Mouse (Mus musculus): Measurements from ENCODE around the gene Hmg20b. TPM values are rescaled to one million over a fixed set of nuclear protein-coding genes. Genes with fewer than 3 reads are reported as not detected.

Hmg20b gene
- polyA plus RNA-seq (2016; fragmentation: Nextera tagmentation; extraction: Ambion mirVana): 130 and 132 TPM in 2 replicates

GRCm38 (mm10) chr10:81350351-81351063 is at the start of gene Hmg20b:
Gene Hmg20b, minus strand, starts transcription at chr10:81350480.
- peak within 1 kb of the TSS; percentile 75 for H3K27ac ChIP-seq
- ATAC-seq (ENCODE audit: insufficient number of reproducible peaks, insufficient read depth, low FRiP score, low TSS enrichment): peak; percentile 94

GRCm38 (mm10) chr10:81399798-81400308 is 49.6 kb upstream of the Hmg20b start:
- WGBS: 81% methylated on average over 18 of the region's 18 CpGs
- H3K27ac ChIP-seq: no peak overlapping the region
- H3K9me3 ChIP-seq: no peaks in the 10 kb centered on the region
- no peak overlapping the region; the same call in 1 of the 2 replicates for H3K4me2 ChIP-seq (replicated peaks)
- peaks cover 24% of the 10 kb centered on the region for H3K36me3 ChIP-seq
- H3K9ac ChIP-seq: peak overlapping the region; percentile 24; the same call in 1 of the 2 replicates
- ATAC-seq (ENCODE audit: insufficient number of reproducible peaks, insufficient read depth, low FRiP score, low TSS enrichment): no peak
- H3K4me1 ChIP-seq: peaks cover 40% of the 10 kb centered on the region
- H3K27me3 ChIP-seq: peaks cover 6% of the 10 kb centered on the region
- no peak overlapping the region for H3K4me3 ChIP-seq

More at GRCm38 (mm10) chr10:81350351-81351063, at the start of gene Hmg20b:
- Histone ChIP-seq H3K4me3 (peak within 1 kb of the TSS; percentile 94), H3K9me3 (no peaks in the 10 kb centered on the region), H3K4me1 (peaks cover 24% of the 10 kb centered on the region), H3K27me3 (peaks cover 16% of the 10 kb centered on the region), H3K4me2 (replicated peaks) (peak within 1 kb of the TSS; percentile 90), H3K36me3 (peaks cover 17% of the 10 kb centered on the region), H3K9ac (peak within 1 kb of the TSS; percentile 91)
- 0% methylated on average over 54 of the region's 54 CpGs for WGBS

- peaks cover 20% of the 10 kb centered on the region for H3K36me3 ChIP-seq
- peaks cover 2% of the 10 kb centered on the region; the same call in 1 of the 2 replicates for H3K27me3 ChIP-seq
- peaks cover 34% of the 10 kb centered on the region for H3K4me1 ChIP-seq
- 0 out of 2 replicates have a peak overlapping the region, but pooled peaks have one; percentile 23 for H3K27ac ChIP-seq
- ATAC-seq (ENCODE audit: insufficient number of reproducible peaks, insufficient read depth, low FRiP score, low TSS enrichment): no peak
- no peaks in the 10 kb centered on the region for H3K9me3 ChIP-seq
- H3K4me3 ChIP-seq: no peak overlapping the region
- no peak overlapping the region for H3K4me2 ChIP-seq (replicated peaks)
- H3K9ac ChIP-seq: no peak overlapping the region
- 66% methylated on average over 5 of the region's 5 CpGs for WGBS
Measured at GRCm38 (mm10) chr10:81399296-81399695, 49.0 kb upstream of the Hmg20b start.

GRCm38 (mm10) chr10:81396749-81397148 is 46.5 kb upstream of the Hmg20b start:
- H3K27me3 ChIP-seq: peaks cover 2% of the 10 kb centered on the region; the same call in 1 of the 2 replicates
- no peak overlapping the region for H3K4me3 ChIP-seq
- peaks cover 16% of the 10 kb centered on the region for H3K36me3 ChIP-seq
- 0 out of 2 replicates have a peak overlapping the region, but pooled peaks have one; percentile 30 for H3K27ac ChIP-seq
- ATAC-seq (ENCODE audit: insufficient number of reproducible peaks, insufficient read depth, low FRiP score, low TSS enrichment): no peak
- no peak overlapping the region for H3K9ac ChIP-seq
- peaks cover 26% of the 10 kb centered on the region for H3K4me1 ChIP-seq
- WGBS: 70% methylated on average over 5 of the region's 5 CpGs
- no peak overlapping the region for H3K4me2 ChIP-seq (replicated peaks)
- no peaks in the 10 kb centered on the region for H3K9me3 ChIP-seq

- ATAC-seq (ENCODE audit: insufficient number of reproducible peaks, insufficient read depth, low FRiP score, low TSS enrichment): no peak
- 90% methylated on average over 4 of the region's 4 CpGs for WGBS
- Histone ChIP-seq H3K4me1 (peaks cover 17% of the 10 kb centered on the region), H3K36me3 (peaks cover 16% of the 10 kb centered on the region), H3K4me2 (replicated peaks) (no peak overlapping the region), H3K4me3 (no peak overlapping the region), H3K27me3 (peaks cover 2% of the 10 kb centered on the region; the same call in 1 of the 2 replicates), H3K27ac (no peak overlapping the region), H3K9me3 (no peaks in the 10 kb centered on the region), H3K9ac (no peak overlapping the region)
Measured at GRCm38 (mm10) chr10:81395865-81396264, 45.6 kb upstream of the Hmg20b start.

GRCm38 (mm10) chr10:81395127-81395526 is 44.8 kb upstream of the Hmg20b start:
- Histone ChIP-seq H3K4me2 (replicated peaks) (no peak overlapping the region), H3K27me3 (no peaks in the 10 kb centered on the region), H3K36me3 (peaks cover 11% of the 10 kb centered on the region), H3K4me1 (peaks cover 13% of the 10 kb centered on the region), H3K9me3 (no peaks in the 10 kb centered on the region), H3K9ac (no peak overlapping the region), H3K27ac (no peak overlapping the region), H3K4me3 (no peak overlapping the region)
- 19% methylated on average over 5 of the region's 5 CpGs for WGBS
- no peak for ATAC-seq (ENCODE audit: insufficient number of reproducible peaks, insufficient read depth, low FRiP score, low TSS enrichment)

DNA sequence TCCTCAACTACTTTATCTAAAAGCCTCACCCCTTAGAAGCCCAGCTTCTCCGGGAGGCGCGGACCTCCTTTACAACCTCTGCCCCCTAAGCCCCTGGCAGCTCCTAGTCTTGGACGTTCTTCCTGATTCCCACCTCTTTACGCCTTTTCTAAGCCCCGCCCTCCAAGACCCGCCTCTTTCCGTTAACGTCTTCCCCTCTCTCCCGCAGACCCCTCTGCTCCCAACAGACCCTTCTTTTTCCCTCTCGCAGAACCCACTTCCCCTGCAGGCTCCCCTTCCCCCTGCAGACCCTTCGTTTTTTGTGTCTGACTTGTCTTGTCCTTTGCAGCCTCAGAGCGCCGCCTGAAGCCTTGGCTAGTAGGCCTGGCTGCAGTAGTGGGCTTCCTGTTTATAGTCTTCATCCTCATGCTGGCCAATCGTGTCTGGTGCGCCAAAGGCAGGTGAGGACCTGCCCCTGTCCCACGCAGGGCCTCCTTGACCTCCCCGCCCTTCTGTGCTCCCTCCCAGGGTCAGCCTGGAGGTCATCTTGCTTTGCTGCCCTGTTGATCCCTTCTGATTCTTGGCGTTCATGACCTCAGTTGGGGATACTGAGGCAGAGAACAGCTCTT is 43.3 kb upstream of the Hmg20b start:
- H3K9ac ChIP-seq: peak overlapping the region; percentile 48
- no peaks in the 10 kb centered on the region for H3K27me3 ChIP-seq
- 5% methylated on average over 19 of the region's 19 CpGs for WGBS
- ATAC-seq (ENCODE audit: insufficient number of reproducible peaks, insufficient read depth, low FRiP score, low TSS enrichment): no peak
- peaks cover 20% of the 10 kb centered on the region for H3K4me1 ChIP-seq
- H3K27ac ChIP-seq: peak overlapping the region; percentile 66
- H3K4me2 ChIP-seq (replicated peaks): peak overlapping the region; percentile 50
- H3K36me3 ChIP-seq: peaks cover 4% of the 10 kb centered on the region; the same call in 1 of the 2 replicates
- H3K9me3 ChIP-seq: no peaks in the 10 kb centered on the region
- H3K4me3 ChIP-seq: peak overlapping the region; percentile 24

DNA sequence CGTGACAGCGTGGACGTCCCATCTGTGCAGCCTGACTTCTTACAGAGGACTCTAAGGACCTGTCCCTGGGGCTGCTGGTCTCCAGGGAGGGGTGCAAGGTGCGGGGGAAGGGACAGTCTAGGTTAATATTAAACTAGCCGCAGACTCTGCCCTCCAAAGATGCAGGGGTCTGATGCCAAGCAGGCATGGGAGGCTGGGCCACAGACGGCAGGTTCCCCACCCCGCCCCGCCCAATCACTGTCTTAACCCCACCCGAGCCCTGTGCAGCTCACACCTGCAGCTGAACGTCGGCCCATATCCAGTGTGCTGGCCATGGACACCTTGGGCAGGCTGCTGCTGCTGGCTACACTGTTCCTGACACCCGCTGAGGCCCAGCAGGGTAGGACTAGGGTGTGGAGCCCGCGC is 42.5 kb upstream of the Hmg20b start, which contains the start of gene Smim24:
Gene Smim24 (plus strand): TSS at position 271 of the 405 bp plus-strand sequence.
- 63% methylated on average over 14 of the region's 14 CpGs for WGBS
- Histone ChIP-seq H3K9ac (peak within 1 kb of the TSS; percentile 48), H3K4me3 (peak within 1 kb of the TSS; percentile 24), H3K36me3 (peaks cover 12% of the 10 kb centered on the region), H3K4me1 (peaks cover 20% of the 10 kb centered on the region), H3K27ac (peak within 1 kb of the TSS; percentile 66), H3K27me3 (no peaks in the 10 kb centered on the region), H3K4me2 (replicated peaks) (peak within 1 kb of the TSS; percentile 50), H3K9me3 (no peaks in the 10 kb centered on the region)
- ATAC-seq (ENCODE audit: insufficient number of reproducible peaks, insufficient read depth, low FRiP score, low TSS enrichment): no peak

DNA sequence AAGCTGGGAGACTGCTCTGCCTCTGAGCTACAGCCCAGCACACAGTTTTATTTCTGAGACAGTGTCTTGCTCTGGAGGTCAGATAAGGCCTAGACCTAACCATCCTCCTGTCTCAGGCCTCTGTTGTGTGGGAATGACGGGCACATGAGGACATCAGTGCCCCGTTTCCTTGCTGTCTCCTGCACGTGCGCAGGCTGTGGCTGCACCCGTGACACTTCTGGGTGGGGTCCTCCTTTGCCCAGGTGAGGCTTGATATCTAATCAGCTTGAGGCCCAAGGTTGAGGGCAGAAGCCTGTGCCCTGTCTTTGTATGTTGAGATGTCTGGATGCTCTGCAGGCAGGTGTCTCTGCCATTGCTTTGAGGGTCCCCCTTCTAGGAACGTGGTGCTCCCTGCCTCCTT is 42.0 kb upstream of the Hmg20b start:
- peaks cover 17% of the 10 kb centered on the region for H3K36me3 ChIP-seq
- WGBS: 85% methylated on average over 6 of the region's 6 CpGs
- no peak for ATAC-seq (ENCODE audit: insufficient number of reproducible peaks, insufficient read depth, low FRiP score, low TSS enrichment)
- H3K4me3 ChIP-seq: no peak overlapping the region
- H3K9ac ChIP-seq: no peak overlapping the region
- no peaks in the 10 kb centered on the region for H3K27me3 ChIP-seq
- H3K4me2 ChIP-seq (replicated peaks): no peak overlapping the region
- H3K9me3 ChIP-seq: no peaks in the 10 kb centered on the region
- no peak overlapping the region for H3K27ac ChIP-seq
- peaks cover 20% of the 10 kb centered on the region for H3K4me1 ChIP-seq

- no peak for ATAC-seq (ENCODE audit: insufficient number of reproducible peaks, insufficient read depth, low FRiP score, low TSS enrichment)
- Histone ChIP-seq H3K4me3 (no peak overlapping the region), H3K9ac (no peak overlapping the region), H3K27me3 (no peaks in the 10 kb centered on the region), H3K4me1 (peaks cover 26% of the 10 kb centered on the region), H3K4me2 (replicated peaks) (no peak overlapping the region), H3K9me3 (no peaks in the 10 kb centered on the region), H3K27ac (no peak overlapping the region), H3K36me3 (peaks cover 33% of the 10 kb centered on the region)
- 91% methylated on average over 13 of the region's 13 CpGs for WGBS
Measured at GRCm38 (mm10) chr10:81390678-81390965, 40.3 kb upstream of the Hmg20b start.

GRCm38 (mm10) chr10:81389801-81390677 is 39.8 kb upstream of the Hmg20b start:
- no peak; the same call in 1 of the 2 replicates for ATAC-seq (ENCODE audit: insufficient number of reproducible peaks, insufficient read depth, low FRiP score, low TSS enrichment)
- 0 out of 2 replicates have a peak overlapping the region, but pooled peaks have one; percentile 24 for H3K9ac ChIP-seq
- H3K9me3 ChIP-seq: no peaks in the 10 kb centered on the region
- no peak overlapping the region for H3K27ac ChIP-seq
- no peak overlapping the region for H3K4me2 ChIP-seq (replicated peaks)
- peaks cover 33% of the 10 kb centered on the region for H3K36me3 ChIP-seq
- peaks cover 31% of the 10 kb centered on the region for H3K4me1 ChIP-seq
- no peaks in the 10 kb centered on the region for H3K27me3 ChIP-seq
- 62% methylated on average over 23 of the region's 23 CpGs for WGBS
- no peak overlapping the region for H3K4me3 ChIP-seq
